Mouse (Mus musculus): Measurements from ENCODE around the gene Npas3. TPM values are rescaled to one million over a fixed set of nuclear protein-coding genes. Genes with fewer than 3 reads are reported as not detected.

Gene Npas3
- polyA plus RNA-seq, 1 experiment from 2014 or later, result 0.61 TPM

- ATAC-seq (ENCODE audit: low FRiP score, low TSS enrichment), result no peak
- Histone ChIP-seq H3K36me3 (ENCODE audit: control insufficient read depth, insufficient read depth, low read length) (no peaks in the 10 kb centered on the region), H3K27me3 (ENCODE audit: control insufficient read depth, insufficient read depth, low read length) (no peaks in the 10 kb centered on the region), H3K4me3 (ENCODE audit: low read depth, low read length) (no peak overlapping the region), H3K9me3 (ENCODE audit: control insufficient read depth, low read length) (no peaks in the 10 kb centered on the region), H3K9ac (ENCODE audit: low read length) (no peak overlapping the region), H3K4me2 (replicated peaks; ENCODE audit: low read depth) (no peak overlapping the region), H3K27ac (replicated peaks) (no peak overlapping the region), H3K4me1 (replicated peaks; ENCODE audit: control insufficient read depth, insufficient read depth) (no peaks in the 10 kb centered on the region)
- TF ChIP-seq EP300 (optimal IDR thresholded peaks at IDR 0.05) (no peak), CTCF (IDR thresholded peaks at IDR 0.05; ENCODE audit: low read depth) (no peak)
- 82% methylated on average over 7 of the region's 7 CpGs for WGBS
- no peak for DNase-seq (ENCODE audit: low spot score)
These were observed 473.7 kb downstream of the Npas3 start for GRCm38 (mm10) chr12:53722156-53722555.

GRCm38 (mm10) chr12:53722718-53723698 is 474.5 kb downstream of the Npas3 start:
- DNase-seq (ENCODE audit: low spot score), result no peak
- Histone ChIP-seq H3K27me3 (ENCODE audit: control insufficient read depth, insufficient read depth, low read length) (no peaks in the 10 kb centered on the region), H3K36me3 (ENCODE audit: control insufficient read depth, insufficient read depth, low read length) (no peaks in the 10 kb centered on the region), H3K27ac (replicated peaks) (no peak overlapping the region), H3K4me3 (ENCODE audit: low read depth, low read length) (no peak overlapping the region), H3K4me2 (replicated peaks; ENCODE audit: low read depth) (no peak overlapping the region), H3K9ac (ENCODE audit: low read length) (no peak overlapping the region), H3K9me3 (ENCODE audit: control insufficient read depth, low read length) (no peaks in the 10 kb centered on the region), H3K4me1 (replicated peaks; ENCODE audit: control insufficient read depth, insufficient read depth) (no peaks in the 10 kb centered on the region)
- ATAC-seq (ENCODE audit: low FRiP score, low TSS enrichment), result no peak
- TF ChIP-seq EP300 (optimal IDR thresholded peaks at IDR 0.05) (no peak), CTCF (IDR thresholded peaks at IDR 0.05; ENCODE audit: low read depth) (no peak)
- WGBS, result 66% methylated on average over 15 of the region's 15 CpGs

GRCm38 (mm10) chr12:53729275-53729674 is 480.8 kb downstream of the Npas3 start:
- H3K4me2 ChIP-seq (replicated peaks; ENCODE audit: low read depth), result no peak overlapping the region
- no peak overlapping the region for H3K4me3 ChIP-seq (ENCODE audit: low read depth, low read length)
- DNase-seq (ENCODE audit: low spot score) (no peak), ATAC-seq (ENCODE audit: low FRiP score, low TSS enrichment) (no peak)
- H3K4me1 ChIP-seq (replicated peaks; ENCODE audit: control insufficient read depth, insufficient read depth), result no peaks in the 10 kb centered on the region
- no peaks in the 10 kb centered on the region for H3K36me3 ChIP-seq (ENCODE audit: control insufficient read depth, insufficient read depth, low read length)
- WGBS, result 85% methylated on average over 5 of the region's 5 CpGs
- no peak overlapping the region for H3K9ac ChIP-seq (ENCODE audit: low read length)
- H3K27me3 ChIP-seq (ENCODE audit: control insufficient read depth, insufficient read depth, low read length), result no peaks in the 10 kb centered on the region
- no peaks in the 10 kb centered on the region for H3K9me3 ChIP-seq (ENCODE audit: control insufficient read depth, low read length)
- H3K27ac ChIP-seq (replicated peaks), result no peak overlapping the region
- TF ChIP-seq EP300 (optimal IDR thresholded peaks at IDR 0.05), result no peak
- no peak for TF ChIP-seq CTCF (IDR thresholded peaks at IDR 0.05; ENCODE audit: low read depth)

GRCm38 (mm10) chr12:53738549-53739292 is 490.2 kb downstream of the Npas3 start:
- Histone ChIP-seq H3K4me1 (replicated peaks; ENCODE audit: control insufficient read depth, insufficient read depth) (no peaks in the 10 kb centered on the region), H3K4me2 (replicated peaks; ENCODE audit: low read depth) (no peak overlapping the region), H3K9ac (ENCODE audit: low read length) (no peak overlapping the region), H3K27me3 (ENCODE audit: control insufficient read depth, insufficient read depth, low read length) (no peaks in the 10 kb centered on the region), H3K4me3 (ENCODE audit: low read depth, low read length) (no peak overlapping the region), H3K27ac (replicated peaks) (no peak overlapping the region), H3K36me3 (ENCODE audit: control insufficient read depth, insufficient read depth, low read length) (no peaks in the 10 kb centered on the region), H3K9me3 (ENCODE audit: control insufficient read depth, low read length) (no peaks in the 10 kb centered on the region)
- 58% methylated on average over 16 of the region's 16 CpGs for whole genome bisulfite sequencing
- TF ChIP-seq EP300 (optimal IDR thresholded peaks at IDR 0.05) (no peak), CTCF (IDR thresholded peaks at IDR 0.05; ENCODE audit: low read depth) (no peak)
- DNase-seq (ENCODE audit: low spot score) (no peak), ATAC-seq (ENCODE audit: low FRiP score, low TSS enrichment) (no peak)

GRCm38 (mm10) chr12:53746653-53747052 is 498.2 kb downstream of the Npas3 start:
- H3K4me3 ChIP-seq (ENCODE audit: low read depth, low read length), result no peak overlapping the region
- H3K36me3 ChIP-seq (ENCODE audit: control insufficient read depth, insufficient read depth, low read length), result no peaks in the 10 kb centered on the region
- no peaks in the 10 kb centered on the region for H3K27me3 ChIP-seq (ENCODE audit: control insufficient read depth, insufficient read depth, low read length)
- H3K9me3 ChIP-seq (ENCODE audit: control insufficient read depth, low read length), result no peaks in the 10 kb centered on the region
- no peak for DNase-seq (ENCODE audit: low spot score)
- H3K27ac ChIP-seq (replicated peaks), result no peak overlapping the region
- H3K4me1 ChIP-seq (replicated peaks; ENCODE audit: control insufficient read depth, insufficient read depth), result no peaks in the 10 kb centered on the region
- 64% methylated on average over 5 of the region's 5 CpGs for WGBS
- TF ChIP-seq CTCF (IDR thresholded peaks at IDR 0.05; ENCODE audit: low read depth) (peak; percentile 47), EP300 (optimal IDR thresholded peaks at IDR 0.05) (no peak)
- no peak for ATAC-seq (ENCODE audit: low FRiP score, low TSS enrichment)
- no peak overlapping the region for H3K9ac ChIP-seq (ENCODE audit: low read length)
- H3K4me2 ChIP-seq (replicated peaks; ENCODE audit: low read depth), result no peak overlapping the region

Data from stomach, postnatal 0 days (tissue).